Mouse (Mus musculus) embryo, embryonic 9.5 days (tissue): ENCODE results near the gene 2210408I21Rik.

Experiments
- DNase-seq: peaks from one replicate; pipeline ENCODE4 v3.0.0-alpha.2; 2017; ENCODE audit errors: extremely low spot score

2210408I21Rik gene

GRCm38 (mm10) chr13:77275172-77275747 lies 139.9 kb downstream of the 2210408I21Rik start:
- DNase-seq: no peak

GRCm38 (mm10) chr13:77278659-77279413 lies 143.5 kb downstream of the 2210408I21Rik start:
- DNase-seq: no peak

DNA sequence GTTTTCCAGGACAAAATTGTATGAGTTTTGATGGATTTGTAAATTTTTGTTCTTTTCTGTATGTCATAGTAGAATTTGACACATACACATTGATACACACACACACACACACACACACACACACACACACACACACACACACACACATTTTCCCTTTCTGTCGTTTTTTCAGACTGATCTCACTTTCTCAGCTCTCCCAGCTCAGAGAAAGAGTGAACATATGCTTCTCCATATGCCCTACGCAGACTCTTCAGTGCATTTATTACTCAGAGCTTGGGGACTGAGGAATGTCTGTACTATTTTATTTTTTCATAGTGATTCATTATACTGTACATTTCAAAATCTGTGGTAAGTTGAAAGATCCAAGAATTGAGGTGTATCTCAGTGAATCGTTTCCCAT lies 160.2 kb downstream of the 2210408I21Rik start:
- no peak for DNase-seq

DNA sequence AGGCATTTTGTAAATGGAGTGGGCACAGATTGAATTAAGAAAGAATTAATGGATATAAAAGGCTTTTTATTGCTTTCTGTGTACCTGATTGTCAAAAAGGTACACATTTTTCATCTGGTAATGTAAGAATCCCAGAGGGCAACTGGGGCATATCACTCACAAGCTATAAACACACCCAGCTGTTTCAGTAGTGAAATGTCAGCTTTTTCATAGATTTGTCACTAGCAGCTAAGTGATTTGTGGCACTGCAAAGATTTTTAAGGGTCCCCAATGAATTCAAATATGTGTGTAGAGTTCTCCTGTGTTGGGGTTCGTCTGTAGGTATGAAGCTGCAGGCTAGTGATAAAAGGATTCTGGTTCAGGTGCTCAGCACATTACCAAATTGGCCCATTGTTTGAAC lies 188.8 kb downstream of the 2210408I21Rik start:
- DNase-seq: no peak

- DNase-seq: peak; percentile 4
Measured at GRCm38 (mm10) chr13:77326174-77326959, 191.0 kb downstream of the 2210408I21Rik start.

GRCm38 (mm10) chr13:77342097-77342496 lies 206.8 kb downstream of the 2210408I21Rik start:
- DNase-seq: no peak

DNA sequence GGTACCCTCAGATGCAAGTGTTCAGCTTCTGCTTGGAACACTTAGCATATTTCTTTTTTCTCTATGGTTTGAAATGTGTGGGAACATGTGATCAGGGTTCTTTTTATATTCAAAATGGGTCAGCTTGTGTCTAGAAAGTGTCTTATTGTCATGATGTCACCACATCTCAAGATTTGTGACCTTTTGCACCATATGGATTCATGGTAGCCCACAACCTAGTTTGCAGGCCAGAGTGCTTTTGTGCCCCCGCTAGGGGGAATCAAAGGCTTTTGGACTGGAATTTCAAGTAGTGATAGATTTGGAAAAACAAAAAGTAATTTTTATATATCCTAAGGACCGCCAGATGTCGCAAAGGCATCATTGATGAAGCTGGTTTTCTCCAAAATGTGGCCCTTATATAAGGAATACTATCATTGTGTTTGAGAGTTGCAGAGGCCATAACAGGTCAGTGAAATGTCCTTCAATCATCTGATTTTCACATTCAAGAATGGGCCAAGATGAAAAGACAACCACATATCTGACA lies 250.2 kb downstream of the 2210408I21Rik start:
- no peak for DNase-seq

GRCm38 (mm10) chr13:77386001-77386400 lies 250.7 kb downstream of the 2210408I21Rik start:
- DNase-seq: no peak

- no peak for DNase-seq
Measured at GRCm38 (mm10) chr13:77388148-77388547, 252.8 kb downstream of the 2210408I21Rik start.

DNA sequence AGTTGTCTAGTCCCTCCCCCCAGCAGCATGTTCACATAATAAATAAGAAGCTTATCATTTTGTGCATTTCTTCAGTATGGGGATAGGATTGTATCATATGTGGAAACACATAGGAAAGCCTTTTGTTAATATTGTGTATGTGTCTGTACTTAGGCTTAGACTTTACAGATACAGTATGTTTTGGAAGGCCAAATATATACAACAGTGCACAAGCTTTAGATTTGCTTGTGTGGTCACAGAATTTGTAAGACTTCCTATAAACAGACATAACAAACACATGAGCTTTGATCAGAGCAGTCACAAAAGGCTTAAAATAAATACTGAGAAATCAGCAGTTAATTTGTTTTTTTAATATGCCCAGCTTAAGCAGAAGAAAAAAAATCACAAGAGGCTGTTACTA lies 253.9 kb downstream of the 2210408I21Rik start:
- DNase-seq: no peak

DNA sequence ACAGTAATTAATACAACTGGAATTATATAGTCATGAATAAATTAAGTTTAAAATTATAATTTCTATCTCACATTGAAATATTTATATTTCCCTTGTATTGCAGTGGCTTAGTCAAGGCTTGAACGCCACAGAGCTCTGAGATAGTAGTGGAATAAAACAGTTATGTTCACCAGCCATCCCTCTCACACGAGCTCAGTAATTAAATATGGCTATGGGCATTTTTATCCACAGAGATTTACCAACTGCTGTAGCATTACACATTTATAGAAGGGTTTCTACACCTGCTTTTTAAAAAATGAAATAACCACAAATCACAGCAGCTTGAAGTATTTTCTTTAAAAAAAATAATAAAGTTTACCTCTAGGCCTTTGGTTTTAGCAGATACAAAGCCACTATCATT lies 261.0 kb downstream of the 2210408I21Rik start:
- DNase-seq: no peak

- no peak for DNase-seq
Measured at GRCm38 (mm10) chr13:77396981-77397380, 261.6 kb downstream of the 2210408I21Rik start.

DNA sequence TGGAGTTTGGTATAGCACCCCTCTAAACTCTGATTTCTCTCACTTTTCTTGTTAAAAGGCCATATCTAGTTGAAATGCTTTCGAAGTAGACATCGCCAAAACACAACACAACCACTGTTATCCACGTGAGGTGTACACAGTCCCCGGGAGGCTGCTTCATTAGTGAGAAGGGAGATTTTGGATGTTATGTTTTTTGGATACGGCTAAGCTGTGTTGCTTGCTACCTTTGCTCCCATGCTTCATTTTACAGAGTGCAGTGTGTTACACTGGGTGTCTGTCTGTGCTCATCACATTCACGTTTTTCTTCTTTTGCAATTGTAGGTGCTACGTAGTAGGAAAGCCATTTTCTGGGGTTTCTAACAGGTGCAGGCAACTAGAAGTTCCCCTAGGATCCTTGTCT lies 262.3 kb downstream of the 2210408I21Rik start:
- DNase-seq: no peak

DNA sequence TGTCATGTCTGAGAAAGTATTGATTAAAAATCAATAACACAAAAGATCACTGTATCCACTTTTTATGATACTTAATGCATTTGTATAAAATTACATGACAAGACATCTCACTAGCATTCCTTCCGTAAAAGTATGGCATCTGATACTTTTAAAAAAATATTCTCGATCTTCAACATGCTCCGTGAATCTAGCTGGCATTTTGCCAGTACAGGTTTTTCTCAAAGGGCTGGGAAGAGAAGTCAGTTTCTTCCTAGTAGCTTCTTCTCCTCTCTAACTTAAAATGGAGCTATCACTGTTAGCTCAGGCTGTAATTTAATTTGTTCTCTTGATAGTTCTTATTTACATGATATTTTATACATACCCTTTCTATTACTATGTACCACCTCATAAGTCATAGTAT lies 263.1 kb downstream of the 2210408I21Rik start:
- DNase-seq: no peak

DNA sequence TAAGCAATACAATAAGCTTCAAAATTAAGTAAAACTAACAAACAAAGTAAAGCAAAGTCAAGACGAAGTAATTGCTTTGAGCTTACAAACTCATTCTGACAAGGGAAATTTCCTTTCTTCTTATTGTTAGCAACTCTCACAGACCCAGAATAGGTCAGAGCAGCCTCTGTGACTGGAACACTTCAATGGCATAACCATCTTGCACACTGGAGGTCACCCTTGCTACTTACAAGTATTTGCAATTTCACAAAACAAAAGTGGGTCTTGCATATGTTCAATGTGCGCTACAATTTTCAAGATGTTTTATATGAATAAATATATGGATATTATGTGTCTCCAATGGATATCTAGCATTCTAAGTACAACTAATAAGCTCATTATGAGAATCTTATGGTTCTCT lies 265.4 kb downstream of the 2210408I21Rik start:
- DNase-seq: no peak

GRCm38 (mm10) chr13:77408530-77408929 lies 273.2 kb downstream of the 2210408I21Rik start:
- no peak for DNase-seq

DNA sequence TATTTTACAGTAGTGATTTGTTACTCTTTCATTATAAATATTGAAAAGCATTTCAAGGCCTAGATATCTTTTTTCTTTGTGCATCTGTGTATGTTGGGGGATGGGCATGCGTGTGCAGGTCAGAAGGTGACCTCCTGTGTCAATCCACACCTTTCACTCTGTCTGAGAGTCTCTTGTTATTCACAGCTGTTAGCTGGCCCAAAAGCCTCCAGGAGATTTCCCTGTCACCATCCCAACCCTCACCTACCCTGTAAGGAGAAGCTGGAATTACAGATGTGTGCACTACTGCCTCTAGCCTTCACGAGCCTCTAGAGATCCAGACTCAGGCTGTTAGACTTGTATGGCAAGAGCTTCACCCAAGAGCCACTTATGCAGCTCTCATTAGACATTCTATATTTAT lies 274.5 kb downstream of the 2210408I21Rik start:
- no peak for DNase-seq

GRCm38 (mm10) chr13:77412829-77413228 lies 277.5 kb downstream of the 2210408I21Rik start:
- DNase-seq: no peak

GRCm38 (mm10) chr13:77450007-77450567 lies 314.7 kb downstream of the 2210408I21Rik start:
- no peak for DNase-seq

DNA sequence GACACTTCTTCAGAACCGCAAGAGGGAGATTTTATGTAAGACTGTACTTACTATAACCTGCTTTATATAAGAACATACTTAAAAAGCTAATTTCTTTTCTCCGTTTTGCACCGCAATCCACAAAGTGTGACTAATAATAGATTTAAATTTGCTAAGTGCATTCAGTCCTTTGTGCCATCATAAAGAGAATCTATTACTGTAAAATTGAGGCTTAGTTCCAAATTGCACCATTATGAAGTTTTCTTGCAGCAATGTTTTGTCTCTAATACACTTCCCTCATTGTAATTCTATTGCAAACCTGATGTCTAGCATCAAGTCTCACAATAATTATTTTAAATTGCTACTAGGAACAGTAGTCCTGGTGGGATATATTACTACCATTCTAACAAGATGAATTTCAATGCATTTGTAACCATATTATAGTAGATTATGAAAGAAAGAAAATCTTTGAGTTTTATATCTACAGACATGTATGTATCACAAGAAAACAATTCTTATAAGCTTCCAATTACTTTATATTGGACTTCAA lies 334.8 kb downstream of the 2210408I21Rik start:
- DNase-seq: no peak

- no peak for DNase-seq
Measured at GRCm38 (mm10) chr13:77476420-77476819, 341.1 kb downstream of the 2210408I21Rik start.
